27 mouse cellular contexts compared by ENCODE assay signal in the genomic region with DNA sequence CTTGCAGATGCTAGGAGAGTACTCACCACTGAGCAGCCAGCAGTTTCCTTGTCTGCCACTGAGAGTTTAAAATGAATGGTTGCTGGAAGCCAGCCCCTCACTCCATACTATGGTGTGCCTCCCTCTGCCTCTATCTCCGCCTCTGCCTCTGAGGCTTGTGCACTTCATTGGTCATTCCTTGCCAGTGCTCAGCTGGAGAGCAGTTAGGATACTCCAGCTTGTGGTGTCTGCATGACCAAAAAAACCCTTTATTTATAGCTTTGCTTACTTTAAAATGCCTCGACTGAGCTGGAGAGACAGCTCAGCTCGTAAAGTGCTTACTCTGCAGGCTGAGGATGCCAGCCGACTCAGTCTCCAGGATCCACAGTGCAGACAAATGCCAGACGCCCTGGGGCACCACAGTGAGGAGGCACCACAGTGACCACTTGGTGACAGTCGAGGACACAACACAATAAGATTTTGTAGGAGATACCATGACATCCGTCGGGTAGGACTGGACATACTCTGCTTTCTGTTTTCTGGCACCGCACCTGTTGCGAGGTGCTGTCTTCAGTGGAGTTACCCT.
A peak's percentile ranks its signal among the peaks of the same experiment; 100 is the strongest.
DNase-seq lines count a peak whose midpoint lies in the region; ATAC-seq and TF ChIP-seq lines count a peak whose summit lies in the region.
"Had no signal": no experiment of that assay in that cellular context is flagged by ENCODE, and none has a peak within 500 bp of the region (broad histone marks: within the 10 kb centered on the region; RNA-seq: fewer than 3 reads in every experiment).

No protein-coding gene starts in this region.

- 55% methylated on average over 10 of the region's 10 CpGs for WGBS in lung, embryonic 16.5 days
- 53% methylated on average over 10 of the region's 10 CpGs for WGBS in stomach, embryonic 16.5 days

- no peaks in the 10 kb centered on the region for H3K27me3 ChIP-seq in lung, embryonic 16.5 days (ENCODE audit: control insufficient read depth, insufficient read depth, low read depth, low read length)
- no peaks in the 10 kb centered on the region for H3K27me3 ChIP-seq in stomach, embryonic 16.5 days (ENCODE audit: control insufficient read depth, insufficient read depth, low read length)
- H3K27me3 ChIP-seq: neural tube, embryonic 15.5 days; stomach, embryonic 15.5 days had no signal

- peak; percentile 51 for ATAC-seq in lung, embryonic 16.5 days (ENCODE audit: low read depth)
- peak; percentile 50; the same call in 1 of the 2 replicates for ATAC-seq in stomach, embryonic 16.5 days (ENCODE audit: insufficient read depth, low FRiP score)
- ATAC-seq in activated CD4-positive, CD25-positive, alpha-beta regulatory T cell, adult 4 months, result no peak
- ATAC-seq: CD4-positive, CD25-positive, alpha-beta regulatory T cell, adult 4 months; forebrain, embryonic 14.5 days; hindbrain, embryonic 16.5 days had no signal

- H3K4me1 ChIP-seq in lung, embryonic 16.5 days (replicated peaks; ENCODE audit: control insufficient read depth, insufficient read depth, low read length), result no peaks in the 10 kb centered on the region
- no peaks in the 10 kb centered on the region for H3K4me1 ChIP-seq in stomach, embryonic 16.5 days (ENCODE audit: control insufficient read depth, insufficient read depth, low read length)
- H3K4me1 ChIP-seq: stomach, embryonic 15.5 days had no signal

- H3K9me3 ChIP-seq in lung, embryonic 16.5 days (ENCODE audit: control insufficient read depth, low read length), result no peaks in the 10 kb centered on the region
- no peaks in the 10 kb centered on the region for H3K9me3 ChIP-seq in stomach, embryonic 16.5 days (replicated peaks; ENCODE audit: control insufficient read depth, low read length)
- H3K9me3 ChIP-seq: hindbrain, embryonic 10.5 days; neural tube, embryonic 15.5 days; stomach, embryonic 15.5 days had no signal

- H3K4me2 ChIP-seq in lung, embryonic 16.5 days (ENCODE audit: low read depth, low read length), result no peak overlapping the region
- H3K4me2 ChIP-seq in stomach, embryonic 16.5 days (ENCODE audit: low read depth, low read length), result no peak overlapping the region
- H3K4me2 ChIP-seq: neural tube, embryonic 15.5 days; stomach, embryonic 15.5 days had no signal

- H3K4me3 ChIP-seq in gastrocnemius, adult 2 months, result no peak overlapping the region
- H3K4me3 ChIP-seq in lung, embryonic 16.5 days (ENCODE audit: low read length), result no peak overlapping the region
- H3K4me3 ChIP-seq in stomach, embryonic 16.5 days (replicated peaks; ENCODE audit: low read length), result no peak overlapping the region
- H3K4me3 ChIP-seq: hindbrain, embryonic 10.5 days; neural tube, embryonic 15.5 days; stomach, embryonic 15.5 days had no signal

- no peak overlapping the region for H3K9ac ChIP-seq in lung, embryonic 16.5 days (ENCODE audit: low read length)
- H3K9ac ChIP-seq in stomach, embryonic 16.5 days (ENCODE audit: low read length), result no peak overlapping the region
- H3K9ac ChIP-seq: liver, embryonic 14.5 days; neural tube, embryonic 15.5 days; stomach, embryonic 15.5 days had no signal

- no peaks in the 10 kb centered on the region for H3K36me3 ChIP-seq in lung, embryonic 16.5 days (ENCODE audit: control insufficient read depth, insufficient read depth, low read length)
- H3K36me3 ChIP-seq in stomach, embryonic 16.5 days (ENCODE audit: control insufficient read depth, insufficient read depth, low read length), result no peaks in the 10 kb centered on the region
- H3K36me3 ChIP-seq: hindbrain, embryonic 10.5 days; neural tube, embryonic 15.5 days; stomach, embryonic 15.5 days had no signal

- intact Hi-C loops in gastrocnemius, adult 2 months (cut with DNase I), result loop anchor here (5.0 to 10.0 kb wide), 2 partner anchors 119 to 461 kb away; no protein-coding TSS in a partner anchor
- intact Hi-C loops in gastrocnemius, postnatal 14 days (cut with DNase I; ENCODE audit: low total_unique reads), result no loop called here

- TF ChIP-seq CTCF in gastrocnemius, adult 2 months (IDR thresholded peaks at IDR 0.05), result no peak

- DNase-seq in gastrocnemius, adult 2 months, result peak; percentile 47
- no peak for DNase-seq in gastrocnemius, postnatal 14 days
- DNase-seq in lung, postnatal 4 days, result no peak
- DNase-seq in brain, adult 2 months (ENCODE audit: low read depth, low spot score), result peak; percentile 62
- DNase-seq: adrenal gland, postnatal 36 days; cerebellum, adult 2 months; cerebellum, postnatal 14 days; gastrocnemius, postnatal 10 days; heart, postnatal 14 days; kidney, adult 11 months; kidney, postnatal 14 days; liver; lung, adult 2 months; retina, postnatal 1 day; right cerebral cortex, postnatal 25 days; thymus, adult 18-20 months; thymus, postnatal 4 days had no signal

- H3K27ac ChIP-seq in gastrocnemius, adult 2 months, result no peak overlapping the region
- H3K27ac ChIP-seq in lung, embryonic 16.5 days (ENCODE audit: low read length), result no peak overlapping the region
- H3K27ac ChIP-seq in stomach, embryonic 16.5 days (ENCODE audit: low read length), result no peak overlapping the region
- H3K27ac ChIP-seq: hindbrain, embryonic 10.5 days; liver, embryonic 14.5 days; stomach, embryonic 15.5 days had no signal

Comparison
In these comparisons a context has a peak if more than half of its experiments do, and no peak if none do; other contexts are left out.
1. DNase-seq: peak in gastrocnemius, adult 2 months (single experiment) and brain, adult 2 months (single experiment); none in gastrocnemius, postnatal 14 days (single experiment) and lung, postnatal 4 days (0 of 2).